ENCODE assay signal across 21 mouse cellular contexts in genomic region chr7:16978173-16978572, GRCm38 (mm10). TPM values are rescaled to one million over a fixed set of nuclear protein-coding genes. Genes with fewer than 3 reads are reported as not detected.
DNase-seq lines count a peak whose midpoint lies in the region; ATAC-seq and TF ChIP-seq lines count a peak whose summit lies in the region.
"Had no signal": no experiment of that assay in that cellular context is flagged by ENCODE, and none has a peak within 500 bp of the region (broad histone marks: within the 10 kb centered on the region; RNA-seq: fewer than 3 reads in every experiment).

No protein-coding gene starts in this region.

- no peak overlapping the region for H3K4me3 ChIP-seq in liver, embryonic 11.5 days (ENCODE audit: low read depth, low read length)
- no peak overlapping the region for H3K4me3 ChIP-seq in liver, embryonic 12.5 days
- H3K4me3 ChIP-seq in liver, embryonic 14.5 days (ENCODE audit: insufficient read depth in 1 of 2, low read depth in 2 of 2, low read length in 2 of 2): no peak overlapping the region
- no peak overlapping the region for H3K4me3 ChIP-seq in liver, embryonic 16.5 days (ENCODE audit: low read depth, low read length)
- no peak overlapping the region for H3K4me3 ChIP-seq in gastrocnemius, adult 2 months
- H3K4me3 ChIP-seq in hindbrain, embryonic 10.5 days: no peak overlapping the region
- H3K4me3 ChIP-seq: embryonic facial prominence, embryonic 10.5 days; embryonic facial prominence, embryonic 12.5 days; forebrain, embryonic 13.5 days; forebrain, embryonic 15.5 days had no signal

- peak; percentile 82 for ATAC-seq in liver, embryonic 11.5 days (replicated peaks; ENCODE audit: low FRiP score)
- peak; percentile 91 for ATAC-seq in liver, embryonic 12.5 days
- peak; percentile 91 for ATAC-seq in liver, embryonic 14.5 days (ENCODE audit: insufficient read depth)
- ATAC-seq in liver, embryonic 16.5 days (ENCODE audit: low read depth): peak; percentile 88
- ATAC-seq: forebrain, embryonic 13.5 days; forebrain, embryonic 15.5 days had no signal

- intact Hi-C loops in gastrocnemius, adult 2 months (cut with DNase I): no loop called here

- DNase-seq in liver, embryonic 11.5 days (ENCODE audit: low spot score): no peak
- DNase-seq in liver, embryonic 14.5 days (ENCODE audit: low read depth in 3 of 3, low spot score in 3 of 3): peak in 2 of 3 experiments; percentile 47 to 50
- DNase-seq in gastrocnemius, adult 2 months: no peak
- DNase-seq in hindbrain, embryonic 10.5 days (ENCODE audit: low spot score): no peak
- no peak for DNase-seq in ovary, postnatal 14 days (ENCODE audit: low spot score)
- DNase-seq: adrenal gland, adult 2 months; adrenal gland, postnatal 10 days; adrenal gland, postnatal 25 days; cerebellum, adult 11 months; cerebellum, adult 18-20 months; cerebellum, adult 8-10 months; cerebellum, postnatal 10 days; cerebellum, postnatal 25 days had no signal

- H3K9ac ChIP-seq in liver, embryonic 11.5 days (ENCODE audit: low read depth, low read length): no peak overlapping the region
- peak overlapping the region; percentile 27; the same call in 1 of the 2 replicates for H3K9ac ChIP-seq in liver, embryonic 12.5 days
- H3K9ac ChIP-seq in liver, embryonic 14.5 days (replicated peaks): peak overlapping the region; percentile 20
- no peak overlapping the region; the same call in 1 of the 2 replicates for H3K9ac ChIP-seq in liver, embryonic 16.5 days (ENCODE audit: low read depth, low read length)
- H3K9ac ChIP-seq: embryonic facial prominence, embryonic 12.5 days; forebrain, embryonic 13.5 days; forebrain, embryonic 15.5 days had no signal

- no peak overlapping the region for H3K4me2 ChIP-seq in liver, embryonic 11.5 days
- H3K4me2 ChIP-seq in liver, embryonic 12.5 days: peak overlapping the region; percentile 50
- H3K4me2 ChIP-seq in liver, embryonic 14.5 days (ENCODE audit: low read depth): peak overlapping the region; percentile 33
- 0 out of 2 replicates have a peak overlapping the region, but pooled peaks have one; percentile 1 for H3K4me2 ChIP-seq in liver, embryonic 16.5 days (ENCODE audit: low read depth, low read length)
- H3K4me2 ChIP-seq: embryonic facial prominence, embryonic 12.5 days; forebrain, embryonic 13.5 days; forebrain, embryonic 15.5 days had no signal

- 61% methylated on average over 6 of the region's 6 CpGs for WGBS in liver, embryonic 11.5 days
- WGBS in liver, embryonic 12.5 days (ENCODE audit: insufficient replicate concordance): 37% methylated on average over 6 of the region's 6 CpGs
- WGBS in liver, embryonic 14.5 days (ENCODE audit: insufficient replicate concordance): 31% methylated on average over 6 of the region's 6 CpGs
- 37% methylated on average over 6 of the region's 6 CpGs for WGBS in liver, embryonic 16.5 days (ENCODE audit: insufficient replicate concordance)
- 75% methylated on average over 6 of the region's 6 CpGs for WGBS in hindbrain, embryonic 10.5 days

- no peak for TF ChIP-seq EP300 in liver, embryonic 14.5 days (IDR thresholded peaks at IDR 0.05; ENCODE audit: low read depth)

- no peak overlapping the region for H3K27ac ChIP-seq in liver, embryonic 11.5 days (ENCODE audit: low read depth, low read length)
- peak overlapping the region; percentile 55; the same call in 1 of the 2 replicates for H3K27ac ChIP-seq in liver, embryonic 12.5 days
- peak overlapping the region; percentile 22 for H3K27ac ChIP-seq in liver, embryonic 14.5 days
- no peak overlapping the region for H3K27ac ChIP-seq in liver, embryonic 16.5 days (ENCODE audit: low read length)
- no peak overlapping the region for H3K27ac ChIP-seq in gastrocnemius, adult 2 months
- H3K27ac ChIP-seq in hindbrain, embryonic 10.5 days: no peak overlapping the region
- H3K27ac ChIP-seq: embryonic facial prominence, embryonic 10.5 days; embryonic facial prominence, embryonic 12.5 days; forebrain, embryonic 13.5 days; forebrain, embryonic 15.5 days had no signal

- no peaks in the 10 kb centered on the region for H3K36me3 ChIP-seq in liver, embryonic 11.5 days (ENCODE audit: control insufficient read depth, insufficient read depth, low read length)
- no peaks in the 10 kb centered on the region for H3K36me3 ChIP-seq in liver, embryonic 12.5 days
- no peaks in the 10 kb centered on the region for H3K36me3 ChIP-seq in liver, embryonic 14.5 days (replicated peaks; ENCODE audit: control insufficient read depth, insufficient read depth, low read depth)
- no peaks in the 10 kb centered on the region for H3K36me3 ChIP-seq in liver, embryonic 16.5 days (ENCODE audit: control insufficient read depth, insufficient read depth)
- H3K36me3 ChIP-seq in hindbrain, embryonic 10.5 days: no peaks in the 10 kb centered on the region
- H3K36me3 ChIP-seq: embryonic facial prominence, embryonic 10.5 days; embryonic facial prominence, embryonic 12.5 days; forebrain, embryonic 15.5 days had no signal

- H3K4me1 ChIP-seq in liver, embryonic 11.5 days (replicated peaks; ENCODE audit: control insufficient read depth, insufficient read depth, low read length): peaks cover 5% of the 10 kb centered on the region
- peaks cover 40% of the 10 kb centered on the region for H3K4me1 ChIP-seq in liver, embryonic 12.5 days
- peaks cover 9 to 25% of the 10 kb centered on the region in 2 experiments for H3K4me1 ChIP-seq in liver, embryonic 14.5 days (replicated peaks; ENCODE audit: control insufficient read depth in 2 of 2, insufficient read depth in 2 of 2, low read length in 1 of 2)
- H3K4me1 ChIP-seq in liver, embryonic 16.5 days (ENCODE audit: control insufficient read depth, low read depth, low read length): peaks cover 23% of the 10 kb centered on the region
- H3K4me1 ChIP-seq in hindbrain, embryonic 10.5 days (replicated peaks): peaks cover 30% of the 10 kb centered on the region

- no peaks in the 10 kb centered on the region for H3K27me3 ChIP-seq in liver, embryonic 11.5 days (replicated peaks; ENCODE audit: control insufficient read depth, insufficient read depth, low read length)
- no peaks in the 10 kb centered on the region for H3K27me3 ChIP-seq in liver, embryonic 12.5 days (replicated peaks)
- H3K27me3 ChIP-seq in liver, embryonic 14.5 days (ENCODE audit: control insufficient read depth, insufficient read depth, low read length): no peaks in the 10 kb centered on the region
- no peaks in the 10 kb centered on the region for H3K27me3 ChIP-seq in liver, embryonic 16.5 days (ENCODE audit: control insufficient read depth, insufficient read depth, low read depth, low read length)
- no peaks in the 10 kb centered on the region for H3K27me3 ChIP-seq in hindbrain, embryonic 10.5 days (ENCODE audit: insufficient read depth, poor library complexity, severe bottlenecking)
- H3K27me3 ChIP-seq: embryonic facial prominence, embryonic 12.5 days; forebrain, embryonic 13.5 days; forebrain, embryonic 15.5 days had no signal

- H3K9me3 ChIP-seq in liver, embryonic 11.5 days (ENCODE audit: control insufficient read depth, low read length): no peaks in the 10 kb centered on the region
- H3K9me3 ChIP-seq in liver, embryonic 12.5 days (replicated peaks): no peaks in the 10 kb centered on the region
- no peaks in the 10 kb centered on the region for H3K9me3 ChIP-seq in liver, embryonic 14.5 days (ENCODE audit: control insufficient read depth, low read length)
- no peaks in the 10 kb centered on the region for H3K9me3 ChIP-seq in liver, embryonic 16.5 days (replicated peaks; ENCODE audit: control insufficient read depth, low read length)
- H3K9me3 ChIP-seq in hindbrain, embryonic 10.5 days: no peaks in the 10 kb centered on the region
- H3K9me3 ChIP-seq: embryonic facial prominence, embryonic 10.5 days; embryonic facial prominence, embryonic 12.5 days; forebrain, embryonic 13.5 days; forebrain, embryonic 15.5 days had no signal

- TF ChIP-seq CTCF in liver, embryonic 14.5 days (IDR thresholded peaks at IDR 0.05; ENCODE audit: low read depth): no peak
- TF ChIP-seq CTCF in gastrocnemius, adult 2 months (IDR thresholded peaks at IDR 0.05): no peak

RNA-seq across cellular contexts. Expression of gene Gm42372, which starts 4.7 kb away (rescaled TPM):
- polyA plus RNA-seq in liver, embryonic 11.5 days (2014; fragmentation: Nextera tagmentation; extraction: Ambion mirVana): 0.15 and 0.16 TPM in 2 replicates
- 0.07 TPM in 2 replicates for polyA plus RNA-seq in liver, embryonic 12.5 days (2016; fragmentation: Nextera tagmentation; extraction: Ambion mirVana)
- 0.01 and 0.02 TPM in 2 replicates for polyA plus RNA-seq in liver, embryonic 14.5 days (2012; rRNA removed)
- 0.03 and 0.04 TPM in 2 replicates for polyA plus RNA-seq in liver, embryonic 14.5 days (2014; fragmentation: Nextera tagmentation; extraction: Ambion mirVana)
- 0.04 TPM in 2 replicates for polyA plus RNA-seq in liver, embryonic 16.5 days (2015; fragmentation: Nextera tagmentation; extraction: Ambion mirVana)
- total RNA-seq in gastrocnemius, adult 2 months (2021): not detected
- 0.91 and 0.93 TPM in 2 replicates for polyA plus RNA-seq in hindbrain, embryonic 10.5 days (2016; fragmentation: Nextera tagmentation; extraction: Ambion mirVana)
- total RNA-seq: MEL had no signal
- polyA plus RNA-seq: C2C12 had no signal

RNA-seq across cellular contexts. Expression of gene Ccdc8, which starts 14.3 kb away (rescaled TPM):
- 13.2 and 13.5 TPM in 2 replicates for polyA plus RNA-seq in liver, embryonic 11.5 days (2014; fragmentation: Nextera tagmentation; extraction: Ambion mirVana)
- 3.8 and 3.9 TPM in 2 replicates for polyA plus RNA-seq in liver, embryonic 12.5 days (2016; fragmentation: Nextera tagmentation; extraction: Ambion mirVana)
- polyA plus RNA-seq in liver, embryonic 14.5 days (2012; rRNA removed): 2.0 and 2.7 TPM in 2 replicates
- polyA plus RNA-seq in liver, embryonic 14.5 days (2014; fragmentation: Nextera tagmentation; extraction: Ambion mirVana): 1.5 and 2.3 TPM in 2 replicates
- polyA plus RNA-seq in liver, embryonic 16.5 days (2015; fragmentation: Nextera tagmentation; extraction: Ambion mirVana): 5.3 and 5.9 TPM in 2 replicates
- total RNA-seq in gastrocnemius, adult 2 months (2021): 1 to 10 TPM in 1 of 2 experiments, under 1 TPM in 1; 0.74 to 1.5 TPM
- polyA plus RNA-seq in hindbrain, embryonic 10.5 days (2016; fragmentation: Nextera tagmentation; extraction: Ambion mirVana): 7.3 and 13.5 TPM in 2 replicates
- total RNA-seq: MEL had no signal

RNA-seq across cellular contexts. Expression of gene Pnmal1, which starts 18.7 kb away (rescaled TPM):
- 0.18 and 0.52 TPM in 2 replicates for polyA plus RNA-seq in liver, embryonic 11.5 days (2014; fragmentation: Nextera tagmentation; extraction: Ambion mirVana)
- polyA plus RNA-seq in liver, embryonic 12.5 days (2016; fragmentation: Nextera tagmentation; extraction: Ambion mirVana): 0.05 and 0.08 TPM in 2 replicates
- polyA plus RNA-seq in liver, embryonic 14.5 days (2012; rRNA removed): 0.01 and 0.03 TPM in 2 replicates
- 0.03 TPM in 1 of 2 replicates, not detected in the other for polyA plus RNA-seq in liver, embryonic 14.5 days (2014; fragmentation: Nextera tagmentation; extraction: Ambion mirVana)
- 0.02 and 0.05 TPM in 2 replicates for polyA plus RNA-seq in liver, embryonic 16.5 days (2015; fragmentation: Nextera tagmentation; extraction: Ambion mirVana)
- total RNA-seq in gastrocnemius, adult 2 months (2021): not detected
- 5.8 and 12.7 TPM in 2 replicates for polyA plus RNA-seq in hindbrain, embryonic 10.5 days (2016; fragmentation: Nextera tagmentation; extraction: Ambion mirVana)
- polyA plus RNA-seq: C2C12 had no signal

RNA-seq across cellular contexts. Expression of gene Pnmal2, which starts 33.7 kb away (rescaled TPM):
- polyA plus RNA-seq in liver, embryonic 11.5 days (2014; fragmentation: Nextera tagmentation; extraction: Ambion mirVana): 0.58 and 0.80 TPM in 2 replicates
- 0.41 and 0.75 TPM in 2 replicates for polyA plus RNA-seq in liver, embryonic 12.5 days (2016; fragmentation: Nextera tagmentation; extraction: Ambion mirVana)
- polyA plus RNA-seq in liver, embryonic 14.5 days (2012; rRNA removed): 0.04 and 0.08 TPM in 2 replicates
- polyA plus RNA-seq in liver, embryonic 14.5 days (2014; fragmentation: Nextera tagmentation; extraction: Ambion mirVana): 0.08 and 0.14 TPM in 2 replicates
- polyA plus RNA-seq in liver, embryonic 16.5 days (2015; fragmentation: Nextera tagmentation; extraction: Ambion mirVana): 0.20 and 0.42 TPM in 2 replicates
- under 1 TPM; 0.74 to 0.86 TPM for total RNA-seq in gastrocnemius, adult 2 months (2021)
- polyA plus RNA-seq in hindbrain, embryonic 10.5 days (2016; fragmentation: Nextera tagmentation; extraction: Ambion mirVana): 4.0 and 12.2 TPM in 2 replicates
- total RNA-seq: MEL had no signal

RNA-seq across cellular contexts. Expression of gene Ppp5c, which starts 49.6 kb away (rescaled TPM):
- 124 and 128 TPM in 2 replicates for polyA plus RNA-seq in liver, embryonic 11.5 days (2014; fragmentation: Nextera tagmentation; extraction: Ambion mirVana)
- 70.3 and 75.2 TPM in 2 replicates for polyA plus RNA-seq in liver, embryonic 12.5 days (2016; fragmentation: Nextera tagmentation; extraction: Ambion mirVana)
- polyA plus RNA-seq in liver, embryonic 14.5 days (2012; rRNA removed): 61.7 and 68.3 TPM in 2 replicates
- polyA plus RNA-seq in liver, embryonic 14.5 days (2014; fragmentation: Nextera tagmentation; extraction: Ambion mirVana): 38.5 and 42.8 TPM in 2 replicates
- polyA plus RNA-seq in liver, embryonic 16.5 days (2015; fragmentation: Nextera tagmentation; extraction: Ambion mirVana): 38.0 and 38.6 TPM in 2 replicates
- 10 to 100 TPM; 64.8 to 65.8 TPM for total RNA-seq in gastrocnemius, adult 2 months (2021)
- polyA plus RNA-seq in hindbrain, embryonic 10.5 days (2016; fragmentation: Nextera tagmentation; extraction: Ambion mirVana): 126 and 136 TPM in 2 replicates

Comparison
In these comparisons a context has a peak if more than half of its experiments do, and no peak if none do; other contexts are left out.
1. DNase-seq: peak in liver, embryonic 14.5 days (2 of 3); none in liver, embryonic 11.5 days (single experiment), gastrocnemius, adult 2 months (single experiment), hindbrain, embryonic 10.5 days (single experiment) and ovary, postnatal 14 days (single experiment).
2. H3K27ac ChIP-seq: peak in liver, embryonic 12.5 days (single experiment) and liver, embryonic 14.5 days (single experiment); none in liver, embryonic 11.5 days (single experiment), liver, embryonic 16.5 days (single experiment), gastrocnemius, adult 2 months (single experiment) and hindbrain, embryonic 10.5 days (single experiment).
3. H3K9ac ChIP-seq: peak in liver, embryonic 12.5 days (single experiment) and liver, embryonic 14.5 days (single experiment); none in liver, embryonic 11.5 days (single experiment) and liver, embryonic 16.5 days (single experiment).
4. Peak in every context shown above with its lines, with median percentiles within 50 percentile points of each other: ATAC-seq.